In genomic region chrX:73400951-73401350, GRCm38 (mm10) we compare ENCODE assay signal across 39 mouse cellular contexts. TPM values are rescaled to one million over a fixed set of nuclear protein-coding genes. Genes with fewer than 3 reads are reported as not detected.
"Had no signal": no experiment of that assay in that cellular context is flagged by ENCODE, and none has a peak within 500 bp of the region (broad histone marks: within the 10 kb centered on the region; RNA-seq: fewer than 3 reads in every experiment).

No protein-coding gene starts in this region.

- H3K27me3 ChIP-seq: hindbrain, embryonic 13.5 days; hindbrain, embryonic 15.5 days; liver, embryonic 13.5 days had no signal

- H3K9ac ChIP-seq: heart, embryonic 12.5 days; hindbrain, embryonic 13.5 days; hindbrain, embryonic 15.5 days; limb, embryonic 12.5 days; liver, embryonic 13.5 days had no signal

- H3K4me1 ChIP-seq: heart, embryonic 10.5 days; heart, embryonic 12.5 days; hindbrain, embryonic 13.5 days; hindbrain, embryonic 15.5 days; limb, embryonic 10.5 days; limb, embryonic 12.5 days; liver, embryonic 13.5 days had no signal

- DNase-seq: gastrocnemius, adult 2 months; gastrocnemius, postnatal 10 days; gastrocnemius, postnatal 25 days; heart, adult 18-20 months; heart, postnatal 10 days; kidney, adult 11 months; kidney, adult 8-10 months; kidney, postnatal 10 days; kidney, postnatal 25 days; kidney, postnatal 4 days; liver; liver, embryonic 13.5 days had no signal

- H3K9me3 ChIP-seq: heart, embryonic 10.5 days; heart, embryonic 12.5 days; hindbrain, embryonic 13.5 days; hindbrain, embryonic 15.5 days; limb, embryonic 10.5 days; limb, embryonic 12.5 days; liver, embryonic 13.5 days had no signal

- H3K27ac ChIP-seq: gastrocnemius, adult 2 months; heart, embryonic 10.5 days; hindbrain, embryonic 13.5 days; hindbrain, embryonic 15.5 days; hindbrain, postnatal 0 days; layer of hippocampus, adult 2 months; left cerebral cortex, adult 2 months; limb, embryonic 10.5 days; limb, embryonic 12.5 days; liver, embryonic 13.5 days had no signal

- H3K4me3 ChIP-seq: gastrocnemius, adult 2 months; heart, embryonic 10.5 days; heart, embryonic 12.5 days; hindbrain, embryonic 13.5 days; hindbrain, embryonic 15.5 days; layer of hippocampus, adult 2 months; left cerebral cortex, adult 2 months; limb, embryonic 10.5 days; limb, embryonic 12.5 days; liver, embryonic 13.5 days had no signal

- H3K36me3 ChIP-seq: heart, embryonic 10.5 days; heart, embryonic 12.5 days; hindbrain, embryonic 13.5 days; hindbrain, embryonic 15.5 days; limb, embryonic 10.5 days; limb, embryonic 12.5 days; liver, embryonic 13.5 days had no signal

RNA-seq across cellular contexts. Expression of gene Gm18336, which starts 2.4 kb away (rescaled TPM):
- total RNA-seq: gastrocnemius, adult 2 months; gastrocnemius, postnatal 10 days; gastrocnemius, postnatal 25 days; gastrocnemius, postnatal 4 days; granulocyte monocyte progenitor cell, adult 5-6 weeks; heart, adult 18-20 months; heart, adult 8-10 months; heart, postnatal 10 days; heart, postnatal 25 days; hematopoietic stem cell, adult 5-6 weeks; layer of hippocampus, adult 2 months; left cerebral cortex, postnatal 36 days had no signal
- polyA plus RNA-seq: heart, embryonic 10.5 days; heart, embryonic 12.5 days; heart, embryonic 14.5 days; heart, embryonic 16.5 days; hindbrain, embryonic 11.5 days; hindbrain, embryonic 13.5 days; hindbrain, embryonic 15.5 days; intestine, embryonic 14.5 days; intestine, embryonic 16.5 days; kidney, embryonic 14.5 days; kidney, embryonic 16.5 days; limb, embryonic 10.5 days; limb, embryonic 12.5 days; limb, embryonic 14.5 days; liver, embryonic 11.5 days; liver, embryonic 13.5 days had no signal

RNA-seq across cellular contexts. Expression of gene Zfp92, which starts 9.9 kb away (rescaled TPM):
- total RNA-seq: gastrocnemius, postnatal 4 days; granulocyte monocyte progenitor cell, adult 5-6 weeks; heart, adult 18-20 months; heart, adult 8-10 months; heart, postnatal 10 days; heart, postnatal 25 days had no signal
- polyA plus RNA-seq: heart, embryonic 12.5 days; heart, embryonic 14.5 days; heart, embryonic 16.5 days; kidney, embryonic 14.5 days; kidney, embryonic 16.5 days; liver, embryonic 11.5 days; liver, embryonic 13.5 days had no signal

RNA-seq across cellular contexts. Expression of gene Trex2, which starts 34.2 kb away (rescaled TPM):
- total RNA-seq: gastrocnemius, adult 2 months; gastrocnemius, postnatal 10 days; gastrocnemius, postnatal 25 days; gastrocnemius, postnatal 4 days; granulocyte monocyte progenitor cell, adult 5-6 weeks; heart, adult 18-20 months; heart, adult 8-10 months; heart, postnatal 10 days; heart, postnatal 25 days; hematopoietic stem cell, adult 5-6 weeks; hindbrain, postnatal 0 days; layer of hippocampus, adult 2 months; layer of hippocampus, postnatal 10 days; layer of hippocampus, postnatal 25 days; left cerebral cortex, adult 2 months; left cerebral cortex, postnatal 14 days; left cerebral cortex, postnatal 36 days had no signal
- polyA plus RNA-seq: heart, embryonic 10.5 days; heart, embryonic 12.5 days; heart, embryonic 14.5 days; heart, embryonic 16.5 days; hindbrain, embryonic 11.5 days; hindbrain, embryonic 13.5 days; hindbrain, embryonic 15.5 days; hindbrain, postnatal 0 days; intestine, embryonic 14.5 days; intestine, embryonic 16.5 days; kidney, embryonic 14.5 days; kidney, embryonic 16.5 days; limb, embryonic 10.5 days; limb, embryonic 12.5 days; liver, embryonic 11.5 days; liver, embryonic 13.5 days had no signal
